Mouse (Mus musculus) neutrophil, adult 65 days (primary cell): ENCODE data around the gene Pet2. TPM values are rescaled to one million over a fixed set of nuclear protein-coding genes. Genes with fewer than 3 reads are reported as not detected.

Experiments
- total RNA-seq: library from RNA; stranded (reverse); gene quantifications from 2 replicates; pipeline ENCODE4 v1.2.4, GENCODE M21; 2023

Pet2 gene
- total RNA-seq: not detected in 2 replicates

GRCm38 (mm10) chrX:89409589-89409988 is at the start of gene Pet2:
Pet2 (minus strand) TSS chrX:89409689.

